Mouse (Mus musculus): Measurements from ENCODE around the gene Adgrg5. TPM values are rescaled to one million over a fixed set of nuclear protein-coding genes. Genes with fewer than 3 reads are reported as not detected.
A peak's percentile ranks its signal among the peaks of the same experiment; 100 is the strongest.

The Adgrg5 gene
- total RNA-seq, 1 experiment from 2014 or later, result 0.26 TPM

DNA sequence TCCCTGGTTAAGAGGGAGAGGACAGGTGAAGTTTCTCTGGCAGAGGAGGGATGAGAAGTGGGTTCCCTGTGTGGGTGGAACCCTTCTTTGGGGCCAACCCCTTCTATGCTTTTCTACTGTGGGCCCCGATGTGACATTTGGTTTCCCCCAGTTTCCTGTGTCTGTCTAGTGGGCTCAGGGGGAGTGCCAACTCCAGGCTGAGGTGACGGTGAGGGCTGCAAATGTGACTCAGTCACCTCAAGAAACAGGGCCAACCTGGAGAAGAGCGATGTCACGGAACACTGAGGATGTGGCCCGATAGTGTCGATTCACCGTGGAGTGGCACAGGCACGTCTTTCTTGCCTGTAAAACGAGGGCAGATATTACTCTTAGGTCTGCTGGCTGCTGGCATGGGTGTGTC lies 49.8 kb downstream of the Adgrg5 start:
- no peak for DNase-seq

DNA sequence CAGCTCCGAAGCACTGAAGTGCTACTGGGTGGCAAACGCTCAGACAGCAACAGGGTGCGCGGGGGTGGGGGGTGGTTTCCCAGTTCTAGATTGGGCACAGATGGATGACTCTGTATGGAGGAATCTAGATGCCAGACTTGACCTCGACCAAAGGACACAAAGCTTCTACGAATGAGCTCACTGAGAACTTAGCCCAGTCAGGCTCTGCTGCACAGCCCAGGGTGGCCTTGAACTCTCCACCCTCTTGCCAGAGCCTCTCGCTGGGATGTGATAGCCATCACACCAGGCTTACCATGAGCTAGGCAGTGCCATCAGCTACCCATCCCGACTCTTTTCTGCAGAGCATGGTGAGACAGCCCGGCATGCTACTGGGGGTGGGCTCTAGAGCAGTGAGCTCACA lies 50.3 kb downstream of the Adgrg5 start:
- no peak for DNase-seq

DNA sequence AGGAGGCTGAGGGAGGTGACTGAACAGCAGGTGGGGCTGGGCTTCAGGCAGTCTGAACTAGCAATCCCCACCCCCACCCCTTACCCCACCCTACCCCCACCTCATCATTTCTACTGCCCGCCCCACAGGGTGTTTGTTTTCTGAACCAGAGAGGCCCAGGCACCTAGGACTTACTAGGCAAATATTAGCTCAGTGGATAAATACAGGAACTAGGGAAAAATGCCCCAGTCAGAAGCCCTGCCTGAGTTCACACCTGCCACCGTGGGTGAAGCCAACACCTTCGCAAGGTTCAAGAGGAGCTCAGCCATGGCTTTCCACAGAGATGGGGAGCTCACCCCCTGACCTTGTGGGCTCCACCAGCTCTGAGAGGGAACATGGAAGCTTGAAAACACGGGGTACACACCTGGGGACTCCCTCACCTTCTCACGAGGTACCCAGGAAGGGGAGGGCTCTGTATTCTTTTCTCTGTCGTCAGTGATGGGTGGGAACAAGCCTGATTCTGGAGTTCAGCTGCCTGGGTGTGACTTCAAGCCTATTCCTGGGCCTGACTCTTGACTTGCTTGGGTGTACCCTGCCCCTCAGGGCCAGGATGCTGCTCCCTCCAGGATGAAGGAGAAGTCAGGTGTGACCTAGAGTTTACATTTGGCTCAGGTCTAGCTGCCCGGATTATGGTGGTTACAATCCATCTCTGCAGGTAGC lies 51.1 kb downstream of the Adgrg5 start, which contains the start of gene Adgrg1:
Gene Adgrg1 (plus strand): TSS at position 285 of the 699 bp plus-strand sequence.
- no peak for DNase-seq

DNA sequence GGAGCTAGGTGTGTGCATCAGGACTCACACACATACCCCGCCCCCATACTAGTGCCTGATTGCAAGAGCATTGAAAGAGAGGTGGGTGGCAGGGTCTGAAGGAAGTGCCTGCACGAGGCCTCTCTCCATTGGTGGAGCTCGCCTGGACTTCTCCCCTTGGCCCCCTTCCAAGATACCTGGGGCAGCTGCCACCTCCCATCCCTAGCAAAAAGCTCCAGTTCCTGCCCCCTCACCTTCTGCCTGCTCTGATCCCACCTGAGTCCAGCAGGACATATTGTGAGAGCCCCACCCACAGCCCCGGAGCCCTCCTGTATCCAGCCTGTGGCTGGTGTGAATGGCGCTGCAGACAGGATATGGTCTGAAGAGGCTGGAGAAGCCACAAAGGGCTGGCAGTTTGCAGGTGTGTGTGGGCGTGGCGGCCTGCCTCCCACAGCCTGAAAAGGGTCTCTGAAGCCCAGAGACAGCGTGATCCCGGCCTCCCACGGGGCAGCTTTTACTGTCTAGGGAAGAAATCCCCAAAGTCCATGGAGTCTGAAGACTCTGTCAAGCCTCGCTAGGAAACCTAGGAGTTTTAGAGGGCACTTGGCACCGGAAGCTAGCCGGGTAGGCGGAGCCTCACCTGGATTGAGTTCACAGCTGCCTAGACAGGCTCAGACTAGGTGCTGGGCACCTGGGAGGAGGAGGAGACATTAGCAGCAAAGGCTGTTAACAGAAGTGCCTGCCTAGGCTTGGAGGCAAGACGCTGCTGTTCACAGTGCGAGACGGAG lies 53.3 kb downstream of the Adgrg5 start:
- DNase-seq, result peak; percentile 4

DNA sequence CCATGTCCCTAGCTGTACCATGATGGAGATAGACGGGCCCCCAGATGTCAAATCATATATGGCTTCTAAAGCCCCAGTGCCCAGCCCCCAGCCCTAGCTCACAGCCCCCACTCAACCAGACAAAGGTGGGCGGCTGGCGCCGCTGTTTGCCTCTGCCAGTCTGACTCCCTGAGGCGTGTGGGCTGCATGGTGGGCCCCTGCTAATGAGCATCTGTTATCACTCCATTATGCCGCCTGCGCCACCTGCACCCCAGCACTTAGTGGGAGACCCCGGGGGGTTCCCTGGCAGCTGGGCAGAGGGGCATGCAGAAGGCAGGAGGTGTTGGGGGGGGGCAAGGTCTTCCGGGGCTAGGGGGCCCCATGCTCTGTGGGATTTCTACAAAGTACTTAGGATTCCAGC lies 54.6 kb downstream of the Adgrg5 start:
- DNase-seq, result no peak

DNA sequence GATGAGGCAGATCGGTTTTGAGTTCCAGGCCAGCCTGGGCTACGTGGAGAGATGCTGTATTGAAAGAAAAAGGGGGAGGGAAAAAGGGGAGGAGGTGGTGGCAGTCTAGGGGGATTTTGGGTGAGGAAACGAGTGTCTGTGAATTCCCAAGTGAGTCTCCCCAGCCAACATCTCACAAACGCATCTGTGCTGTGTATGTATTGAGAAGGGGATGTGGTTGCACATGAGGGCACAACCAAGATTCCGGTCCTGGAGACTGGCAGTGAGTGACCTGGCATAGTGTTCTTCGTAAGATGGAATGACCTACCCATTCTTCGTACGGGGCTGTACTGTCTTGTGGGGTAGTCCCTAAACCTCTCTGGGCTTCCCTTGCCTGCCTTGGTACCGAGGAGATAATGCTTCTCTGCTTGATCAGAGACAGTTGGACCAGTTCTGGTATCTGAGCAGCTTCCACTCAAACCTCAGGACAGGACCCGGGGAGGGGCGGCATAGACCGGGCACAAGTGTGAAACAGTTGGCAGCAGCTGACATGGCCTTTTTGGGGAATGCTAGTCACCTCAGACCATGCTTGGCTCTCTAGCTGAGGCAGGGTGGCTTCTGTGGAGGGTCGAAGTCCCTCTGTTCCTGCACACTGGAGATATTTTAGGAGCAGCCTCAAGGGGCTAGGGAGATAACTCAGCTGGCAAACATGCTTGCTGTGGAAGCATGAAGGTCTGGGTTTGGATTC lies 55.3 kb downstream of the Adgrg5 start:
- no peak for DNase-seq

DNA sequence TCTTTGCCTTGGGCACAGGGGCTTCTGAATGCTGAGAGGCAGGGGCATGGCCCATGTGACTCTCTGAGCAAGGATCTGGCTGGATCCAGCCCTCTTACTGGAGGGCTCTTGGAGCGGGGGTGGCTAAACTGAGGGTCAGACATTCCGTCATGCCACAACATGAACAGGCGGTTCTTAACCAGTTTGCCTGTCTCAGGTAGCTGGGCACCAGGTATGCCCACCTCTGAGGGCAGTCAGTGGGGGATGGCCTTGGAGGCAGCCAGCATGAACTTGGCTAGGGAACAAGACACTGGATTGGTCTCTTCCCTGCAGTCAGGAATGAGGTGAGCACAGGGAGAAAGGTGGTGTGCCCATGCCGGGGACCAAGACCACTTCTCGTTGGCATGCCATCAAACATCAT lies 56.7 kb downstream of the Adgrg5 start:
- DNase-seq, result no peak

DNA sequence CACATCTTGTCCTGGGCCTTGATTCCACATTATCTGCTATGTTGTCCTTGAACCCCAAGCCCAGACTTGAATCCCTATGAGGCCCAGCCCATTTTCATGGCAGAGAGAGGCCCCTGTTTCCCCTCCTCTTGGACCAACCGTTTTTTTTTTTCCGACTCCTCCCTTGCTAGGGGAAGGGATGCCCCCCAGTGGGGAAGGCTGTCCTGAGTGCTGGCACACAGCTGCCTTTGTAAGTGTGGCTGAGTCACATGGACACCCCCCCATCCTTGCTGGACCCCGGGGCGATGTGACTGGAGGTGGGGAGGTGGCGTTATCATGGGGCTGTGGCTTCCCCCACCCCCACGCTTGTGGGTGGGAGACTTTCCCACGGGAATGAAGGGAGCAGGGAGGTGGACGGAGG lies 57.5 kb downstream of the Adgrg5 start:
- no peak for DNase-seq

DNA sequence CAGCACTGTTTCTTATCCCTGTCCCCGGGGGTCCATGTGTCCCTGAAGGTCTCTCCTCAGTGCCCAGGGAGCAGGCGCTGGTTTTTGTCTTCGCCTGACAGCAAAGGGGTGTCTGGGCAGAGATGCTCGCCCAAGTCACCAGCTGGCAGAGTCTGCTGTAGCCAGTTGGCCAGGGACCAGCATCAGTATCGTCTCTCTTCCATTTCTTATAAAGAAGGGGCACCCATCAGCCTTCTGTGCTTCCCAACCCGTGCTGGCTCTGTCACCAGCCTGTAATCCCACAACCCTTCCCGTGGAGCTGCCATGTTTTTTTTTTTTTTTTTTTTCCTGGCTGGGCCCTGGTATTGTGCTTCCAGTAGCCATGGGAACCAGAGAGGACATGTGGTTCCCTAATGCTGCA lies 58.4 kb downstream of the Adgrg5 start:
- no peak for DNase-seq

DNA sequence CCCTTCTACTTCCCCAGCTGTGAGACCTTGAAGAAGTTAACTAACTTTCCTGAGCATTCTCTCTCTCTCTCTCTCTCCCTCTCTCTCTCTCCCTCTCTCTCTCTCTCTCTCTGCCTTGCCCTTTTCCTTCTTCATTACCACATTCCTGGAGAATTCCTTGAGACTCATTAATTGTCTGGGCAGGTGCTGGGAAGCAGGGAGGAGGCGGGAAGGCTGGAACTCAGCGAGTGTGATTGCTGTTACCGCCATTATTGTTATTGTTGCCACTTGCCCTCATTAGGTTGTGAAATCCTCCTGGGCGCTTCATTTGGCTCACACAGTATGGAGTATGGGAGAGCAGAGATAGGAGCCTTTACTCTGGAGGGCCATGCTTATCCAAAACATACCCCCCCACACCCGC lies 59.7 kb downstream of the Adgrg5 start:
- DNase-seq, result no peak

DNA sequence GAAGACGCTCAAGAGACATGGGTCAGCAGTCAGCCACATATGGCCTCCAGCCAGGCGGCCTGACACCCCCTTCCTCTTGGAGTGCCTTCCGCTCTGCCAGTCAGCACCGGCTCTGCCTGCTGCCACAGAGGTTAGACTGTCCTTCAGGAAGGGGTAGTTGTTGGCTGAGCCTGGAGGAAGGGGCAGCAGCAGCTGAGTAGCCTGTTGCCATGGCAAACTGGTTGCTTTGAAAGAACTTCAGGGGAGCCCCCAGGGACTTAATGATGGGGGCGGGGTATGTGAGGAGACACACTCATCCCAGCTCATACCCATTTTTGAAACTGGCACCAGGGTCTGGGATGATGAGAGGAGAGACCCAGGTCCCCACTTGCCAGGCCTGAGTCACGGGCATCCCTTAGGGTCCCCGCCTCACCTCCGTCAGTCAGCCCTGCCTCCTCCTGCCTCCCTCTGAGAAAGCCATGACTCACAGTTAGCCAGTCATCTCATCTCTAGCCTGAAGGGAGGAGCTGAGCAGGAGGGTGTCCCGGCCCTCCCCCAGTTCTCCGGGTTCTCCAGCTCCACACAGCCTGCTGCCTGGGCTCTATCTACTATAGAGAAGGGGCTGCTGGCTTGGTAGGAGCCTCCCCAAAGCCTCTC lies 60.5 kb downstream of the Adgrg5 start:
- DNase-seq, result peak; percentile 79

DNA sequence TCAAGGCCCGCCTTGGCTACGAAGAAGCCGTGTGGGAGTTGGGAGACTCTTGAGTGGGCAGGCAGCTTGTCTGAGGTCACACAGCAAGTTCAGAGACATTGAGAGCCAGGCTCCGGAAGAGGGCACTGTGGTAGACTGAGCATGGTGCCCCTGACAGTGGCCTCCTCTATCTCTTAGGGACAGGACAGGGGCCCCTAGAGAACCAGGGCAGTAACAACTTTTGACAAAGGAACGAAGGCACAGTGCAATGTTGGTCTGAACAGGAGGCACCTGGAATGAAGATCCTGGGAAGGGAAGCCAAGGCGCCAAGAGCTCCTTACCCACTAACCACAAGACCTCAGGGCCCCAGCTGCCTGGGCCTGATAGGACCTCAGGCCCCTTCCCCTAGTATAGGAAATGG lies 61.5 kb downstream of the Adgrg5 start:
- DNase-seq, result no peak

DNA sequence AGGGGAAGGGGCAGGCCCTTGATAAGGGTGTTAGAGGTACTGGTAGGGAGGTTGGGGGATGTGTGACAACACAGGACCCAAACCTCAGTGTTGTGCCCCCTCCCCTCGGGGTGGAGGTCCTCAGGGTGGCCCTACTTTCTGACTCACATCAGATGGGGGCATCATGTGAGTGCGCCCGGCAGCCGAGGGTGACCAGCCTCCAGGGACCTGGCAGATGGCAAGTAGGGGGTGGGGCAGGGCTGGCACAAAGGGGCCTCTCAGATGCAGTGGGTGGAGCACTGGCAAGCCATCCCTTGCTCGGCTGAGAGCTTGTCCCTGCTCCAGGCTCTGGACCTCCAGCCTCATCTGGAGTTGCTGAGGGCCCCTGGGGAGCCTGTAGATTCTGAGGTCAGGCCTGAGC lies 63.2 kb downstream of the Adgrg5 start:
- no peak for DNase-seq

DNA sequence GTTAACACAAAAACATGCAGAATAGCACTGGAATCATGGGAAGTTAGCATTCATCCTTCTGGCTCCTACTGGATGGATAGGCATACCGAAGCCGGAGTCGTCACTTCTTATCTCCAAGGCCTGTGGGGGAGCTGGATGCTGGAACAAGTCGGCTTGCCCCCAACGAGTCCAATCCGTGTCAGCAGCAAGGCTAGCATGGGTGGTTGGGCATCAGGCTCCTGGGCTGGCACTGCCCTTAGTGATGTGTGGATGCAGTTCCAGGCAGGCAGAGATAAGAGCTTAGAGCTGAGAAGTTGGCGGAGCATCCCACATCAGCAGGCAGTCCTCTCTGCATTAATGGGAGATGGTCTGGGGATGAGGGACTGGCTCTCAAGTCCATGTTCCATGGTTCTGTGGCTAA lies 64.1 kb downstream of the Adgrg5 start:
- no peak for DNase-seq

DNA sequence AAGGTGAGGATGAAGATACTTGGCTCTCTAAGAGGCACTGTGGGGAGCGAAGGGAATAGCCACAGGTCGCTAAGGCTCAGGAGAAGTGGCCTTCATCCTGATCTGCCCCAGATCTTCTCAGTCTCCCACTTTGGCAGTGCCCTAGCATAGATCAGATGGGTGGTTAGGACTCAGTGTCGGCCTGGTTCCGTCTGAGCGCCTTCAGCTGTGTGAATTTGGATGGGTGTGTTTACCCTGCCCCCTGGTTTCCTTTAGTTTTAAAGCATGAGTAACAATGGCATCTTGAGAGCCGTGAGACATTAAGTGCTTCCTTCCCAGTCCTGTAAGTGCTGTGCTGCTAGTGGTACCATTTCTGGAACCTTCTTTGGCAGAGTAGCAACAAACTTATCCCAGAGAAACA lies 65.1 kb downstream of the Adgrg5 start:
- no peak for DNase-seq

DNA sequence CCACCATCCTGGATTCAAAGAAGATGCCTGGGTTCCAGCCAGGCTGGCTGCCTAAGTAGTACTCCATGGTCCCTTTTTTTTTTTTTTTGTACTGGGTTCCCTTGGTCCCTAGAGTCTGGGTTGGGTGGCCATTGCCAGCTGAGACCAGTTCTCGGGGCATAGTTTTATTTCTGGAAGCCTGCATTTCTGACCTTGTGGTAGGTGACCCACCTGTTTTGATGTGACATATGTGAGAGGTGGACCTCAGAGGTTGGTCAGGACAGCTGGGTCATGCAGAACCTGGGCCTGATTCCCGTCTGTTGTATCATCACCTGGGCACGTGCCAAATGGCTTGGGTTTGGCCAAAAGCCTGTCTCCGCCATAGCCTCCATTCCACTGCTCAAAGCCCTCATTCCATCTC lies 66.2 kb downstream of the Adgrg5 start:
- no peak for DNase-seq

DNA sequence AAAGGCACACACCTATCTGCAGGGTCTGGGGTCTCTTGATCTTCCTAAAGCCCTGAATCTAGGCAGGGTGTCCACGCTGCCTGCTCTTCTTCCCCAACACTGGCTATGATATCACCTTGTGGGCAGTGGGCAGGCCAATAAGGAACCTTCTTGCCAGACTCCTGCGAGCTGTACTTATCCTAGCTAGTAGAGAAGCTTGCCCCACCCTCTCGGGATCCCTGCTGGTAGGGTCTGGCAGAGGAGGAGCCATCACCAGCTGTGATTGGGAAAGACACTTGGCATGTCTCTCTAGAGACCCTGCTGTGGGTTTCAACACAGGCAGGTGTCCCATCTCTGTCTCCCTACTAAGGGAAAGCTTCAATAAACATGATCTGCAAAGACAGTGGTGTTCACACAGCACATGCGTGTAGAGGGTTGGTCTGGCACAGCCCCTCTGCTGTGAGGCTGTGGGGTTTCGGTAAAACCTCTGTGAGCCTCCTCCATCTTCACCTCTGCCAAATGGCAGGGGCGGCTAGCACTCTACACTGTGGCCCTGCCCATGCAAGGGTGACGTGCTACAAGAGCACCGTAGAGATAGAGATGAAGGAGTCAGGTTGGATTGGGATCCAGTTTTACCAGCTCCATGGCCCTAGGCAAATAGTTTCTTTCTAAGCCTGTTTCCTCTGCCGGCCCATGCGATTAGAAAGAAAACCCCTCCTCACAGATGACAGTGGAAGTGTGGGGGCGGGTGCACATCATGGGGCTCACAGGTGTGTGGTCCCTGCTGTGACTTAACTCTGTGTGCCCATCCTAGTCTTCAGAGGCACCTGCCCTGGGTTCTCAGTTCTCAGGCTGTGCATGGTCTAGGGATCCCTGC lies 67.3 kb downstream of the Adgrg5 start:
- DNase-seq, result no peak

DNA sequence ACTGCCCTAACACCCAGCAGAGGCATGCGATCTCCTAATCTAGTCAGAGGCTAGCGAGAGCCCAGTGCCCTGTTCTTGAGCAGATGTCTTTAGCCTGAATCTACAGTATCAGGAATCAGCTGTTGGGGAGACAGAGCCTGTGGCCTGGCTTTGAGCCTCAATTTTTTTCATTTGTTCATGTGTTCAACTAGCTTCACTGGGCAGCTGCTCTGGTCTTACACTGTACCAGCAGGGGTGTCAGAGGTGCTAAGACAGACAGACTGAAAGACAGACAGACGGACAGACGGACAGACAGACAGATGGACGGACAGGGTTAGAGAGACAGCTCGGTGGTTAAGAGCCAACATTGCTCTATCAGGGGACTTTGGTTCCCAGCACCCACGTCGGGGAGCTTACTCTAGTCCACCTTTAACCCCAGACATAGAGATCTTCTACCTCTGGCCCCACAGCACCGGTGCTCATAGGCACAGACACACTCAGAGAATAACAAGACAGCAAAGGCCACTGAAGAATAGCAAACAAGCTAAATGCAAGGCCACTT lies 68.0 kb downstream of the Adgrg5 start:
- DNase-seq, result no peak

DNA sequence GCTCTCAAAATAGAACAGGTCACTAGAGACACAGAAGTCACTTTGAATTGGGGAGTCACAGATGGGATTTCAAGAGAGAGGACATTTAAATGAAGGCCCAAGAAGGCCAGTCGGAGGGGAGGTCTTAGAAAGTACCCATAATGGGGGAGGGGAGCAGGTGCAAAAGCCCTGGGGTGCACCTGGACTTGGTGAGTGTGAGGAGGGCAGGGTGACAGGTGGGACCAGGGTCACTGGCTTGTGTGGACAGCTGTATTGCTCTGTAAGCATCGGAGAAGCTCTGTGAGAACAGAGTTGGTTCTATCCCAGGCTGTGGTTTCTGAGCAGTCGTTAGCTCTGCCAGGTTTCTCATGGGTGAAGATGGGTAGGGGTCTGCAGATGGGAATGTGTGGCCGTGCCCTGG lies 68.5 kb downstream of the Adgrg5 start:
- no peak for DNase-seq

DNA sequence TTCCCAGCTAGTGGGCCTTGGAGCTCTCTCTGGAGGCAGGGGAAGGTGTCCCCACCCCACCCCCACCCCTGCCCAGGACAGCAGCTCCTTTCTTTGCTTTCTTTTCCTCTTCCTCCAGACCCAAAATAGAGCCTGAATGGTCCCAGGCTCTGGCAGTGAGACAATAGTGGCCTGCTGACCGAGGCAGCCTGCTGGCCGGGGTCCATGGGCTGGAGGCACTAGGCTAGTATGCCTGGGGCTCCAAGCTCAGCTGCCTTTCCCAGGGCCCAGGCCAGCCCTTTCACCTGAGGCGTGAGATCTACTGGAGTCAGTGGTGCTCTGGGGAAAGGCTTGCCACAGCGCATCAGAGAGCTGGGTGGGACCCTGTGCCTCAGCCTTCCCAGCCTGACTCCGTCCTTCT lies 69.0 kb downstream of the Adgrg5 start:
- DNase-seq, result peak; percentile 66

All from adrenal gland, postnatal 14 days (tissue).